Mouse (Mus musculus): ENCODE measurements around the gene Pdgfra. TPM values are rescaled to one million over a fixed set of nuclear protein-coding genes. Genes with fewer than 3 reads are reported as not detected.
A peak's percentile ranks its signal among the peaks of the same experiment; 100 is the strongest.

Pdgfra gene
- polyA plus RNA-seq, 1 experiment from 2014 or later = 12.0 TPM

DNA sequence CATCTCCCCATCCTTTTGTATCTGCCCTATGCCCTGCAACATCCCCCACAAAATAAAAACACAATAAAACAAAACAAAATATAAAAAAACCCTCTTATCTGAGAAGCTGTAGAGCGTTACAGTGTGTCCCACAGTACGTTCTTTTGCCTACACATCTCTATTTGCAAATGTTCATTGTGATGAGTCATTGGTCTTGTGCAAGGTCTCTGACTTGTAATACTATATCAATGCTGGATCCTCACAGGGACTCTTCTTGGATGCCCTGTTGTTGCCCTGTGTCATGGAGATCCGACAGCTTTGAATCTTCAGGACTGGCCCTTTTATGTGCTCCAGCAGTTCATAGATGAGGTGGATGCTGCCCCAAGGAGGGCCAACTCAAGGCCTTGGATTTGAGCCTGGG, 55.8 kb downstream of the Pdgfra start:
- WGBS = 68% methylated on average over 3 of the region's 3 CpGs
- H3K4me1 ChIP-seq (replicated peaks; ENCODE audit: control insufficient read depth, insufficient read depth, low read length) = no peaks in the 10 kb centered on the region
- no peaks in the 10 kb centered on the region for H3K27me3 ChIP-seq (replicated peaks; ENCODE audit: control insufficient read depth, insufficient read depth, low read length)
- H3K9ac ChIP-seq (ENCODE audit: low read depth, low read length) = no peak overlapping the region
- no peaks in the 10 kb centered on the region for H3K9me3 ChIP-seq (ENCODE audit: control insufficient read depth)
- TF ChIP-seq CTCF (IDR thresholded peaks at IDR 0.05; ENCODE audit: low read depth) = no peak
- H3K4me3 ChIP-seq (ENCODE audit: low read depth, low read length) = no peak overlapping the region
- H3K36me3 ChIP-seq (ENCODE audit: control insufficient read depth, insufficient read depth) = no peaks in the 10 kb centered on the region
- no peak for ATAC-seq
- no peak overlapping the region for H3K4me2 ChIP-seq (replicated peaks; ENCODE audit: low read depth)
- H3K27ac ChIP-seq (ENCODE audit: low read depth, low read length) = no peak overlapping the region

DNA sequence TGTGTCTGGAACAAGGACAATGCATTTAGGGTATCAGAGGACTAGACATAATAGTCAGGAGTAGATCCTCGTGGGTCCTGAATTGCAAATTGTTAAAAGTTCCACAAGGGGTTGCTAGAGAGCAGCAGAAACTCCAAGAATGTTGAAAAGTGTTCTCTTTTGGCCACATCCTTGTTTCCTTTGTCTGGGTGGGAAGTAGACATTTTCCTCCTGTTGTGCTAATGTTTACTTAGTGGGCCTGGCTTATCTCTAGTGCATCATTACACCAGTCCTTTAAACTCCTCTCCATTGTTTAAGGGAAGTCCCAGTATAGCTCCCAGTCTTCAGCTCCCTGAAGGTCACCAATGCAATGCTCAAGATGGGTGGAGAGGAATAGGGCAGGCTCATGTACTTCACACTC, 57.9 kb downstream of the Pdgfra start:
- Histone ChIP-seq H3K4me1 (replicated peaks; ENCODE audit: control insufficient read depth, insufficient read depth, low read length) (no peaks in the 10 kb centered on the region), H3K4me3 (ENCODE audit: low read depth, low read length) (no peak overlapping the region), H3K36me3 (ENCODE audit: control insufficient read depth, insufficient read depth) (no peaks in the 10 kb centered on the region), H3K27ac (ENCODE audit: low read depth, low read length) (no peak overlapping the region), H3K27me3 (replicated peaks; ENCODE audit: control insufficient read depth, insufficient read depth, low read length) (no peaks in the 10 kb centered on the region), H3K4me2 (replicated peaks; ENCODE audit: low read depth) (no peak overlapping the region), H3K9me3 (ENCODE audit: control insufficient read depth) (no peaks in the 10 kb centered on the region), H3K9ac (ENCODE audit: low read depth, low read length) (no peak overlapping the region)
- peak; percentile 85 for TF ChIP-seq CTCF (IDR thresholded peaks at IDR 0.05; ENCODE audit: low read depth)
- WGBS = 3% methylated on average over 1 of the region's 1 CpGs
- ATAC-seq = no peak

DNA sequence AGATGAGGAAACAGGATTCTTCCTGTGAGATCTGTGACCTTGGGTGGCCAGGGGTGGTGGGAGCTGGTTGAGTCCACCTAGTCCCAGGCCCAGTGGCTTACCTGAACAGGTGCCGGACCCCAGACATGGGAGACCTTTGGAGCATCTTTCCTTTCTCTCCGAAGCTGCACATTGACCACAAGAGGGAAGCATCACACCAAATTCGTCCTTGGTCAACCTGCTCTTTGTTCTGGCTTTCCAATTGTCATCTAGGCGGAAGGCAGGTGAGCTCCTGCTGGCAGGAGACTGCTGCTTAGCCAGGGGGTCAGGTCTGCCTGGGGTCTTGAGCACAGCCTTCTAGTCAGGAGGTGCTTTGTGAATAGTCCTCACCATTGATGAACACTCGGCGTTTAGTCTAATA, 62.4 kb downstream of the Pdgfra start:
- Histone ChIP-seq H3K4me2 (replicated peaks; ENCODE audit: low read depth) (no peak overlapping the region), H3K27ac (ENCODE audit: low read depth, low read length) (no peak overlapping the region), H3K9ac (ENCODE audit: low read depth, low read length) (no peak overlapping the region), H3K4me1 (replicated peaks; ENCODE audit: control insufficient read depth, insufficient read depth, low read length) (no peaks in the 10 kb centered on the region), H3K4me3 (ENCODE audit: low read depth, low read length) (no peak overlapping the region), H3K9me3 (ENCODE audit: control insufficient read depth) (no peaks in the 10 kb centered on the region), H3K27me3 (replicated peaks; ENCODE audit: control insufficient read depth, insufficient read depth, low read length) (no peaks in the 10 kb centered on the region), H3K36me3 (ENCODE audit: control insufficient read depth, insufficient read depth) (no peaks in the 10 kb centered on the region)
- peak; percentile 78 for TF ChIP-seq CTCF (IDR thresholded peaks at IDR 0.05; ENCODE audit: low read depth)
- no peak for ATAC-seq
- WGBS = 42% methylated on average over 6 of the region's 6 CpGs

DNA sequence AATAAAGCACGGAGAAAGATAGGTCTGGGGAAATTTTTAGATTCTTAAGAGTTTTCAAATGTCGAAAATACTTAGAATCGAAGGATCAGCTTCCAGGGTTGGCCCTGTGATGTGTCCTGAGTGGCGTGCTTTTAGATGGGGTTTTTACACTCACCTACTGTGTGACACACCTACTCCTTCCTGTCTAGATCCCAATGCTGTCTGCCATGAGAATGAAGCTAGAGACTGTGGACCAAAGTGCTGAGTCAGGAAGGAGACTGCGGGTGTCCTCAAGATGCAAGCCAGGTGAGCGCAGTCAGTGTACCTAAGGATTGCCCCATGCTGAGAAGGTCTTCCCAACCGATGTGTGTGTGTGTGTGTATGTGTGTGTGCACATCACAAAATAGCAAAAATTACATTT, 62.8 kb downstream of the Pdgfra start:
- H3K27ac ChIP-seq (ENCODE audit: low read depth, low read length) = no peak overlapping the region
- H3K4me1 ChIP-seq (replicated peaks; ENCODE audit: control insufficient read depth, insufficient read depth, low read length) = no peaks in the 10 kb centered on the region

DNA sequence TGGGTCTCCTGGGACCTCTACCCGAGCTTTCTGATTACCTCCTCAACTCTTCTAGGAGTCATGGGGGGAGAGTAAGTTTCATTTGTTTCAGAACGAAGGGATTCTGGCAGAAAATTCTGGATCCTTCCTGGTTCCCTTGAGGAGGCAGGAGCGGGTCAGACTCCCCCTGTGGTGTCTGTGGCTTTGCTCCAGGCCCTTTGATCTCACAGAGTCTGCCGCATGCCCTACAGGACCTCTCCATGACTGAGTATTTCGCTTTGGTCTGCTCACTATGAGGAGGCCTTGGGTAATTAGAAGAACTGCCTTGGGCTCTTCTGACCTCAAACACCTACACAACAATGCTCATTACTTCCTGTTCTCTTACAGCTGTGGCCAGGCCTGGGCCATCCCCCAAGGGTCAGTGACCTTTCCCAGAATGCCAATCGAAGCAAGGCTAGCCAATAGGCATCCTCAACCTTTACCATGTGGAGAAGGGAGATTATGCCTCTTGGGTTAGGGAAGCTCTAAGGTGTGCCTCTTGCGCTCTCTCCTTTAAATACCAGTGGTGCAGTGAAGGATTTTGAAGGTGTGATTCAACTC, 63.7 kb downstream of the Pdgfra start:
- no peaks in the 10 kb centered on the region for H3K9me3 ChIP-seq (ENCODE audit: control insufficient read depth)
- 81% methylated on average over 7 of the region's 7 CpGs for WGBS

More for the DNA sequence above, 62.8 kb downstream of the Pdgfra start:
- Histone ChIP-seq H3K9me3 (ENCODE audit: control insufficient read depth) (no peaks in the 10 kb centered on the region), H3K27me3 (replicated peaks; ENCODE audit: control insufficient read depth, insufficient read depth, low read length) (no peaks in the 10 kb centered on the region), H3K9ac (ENCODE audit: low read depth, low read length) (no peak overlapping the region), H3K4me3 (ENCODE audit: low read depth, low read length) (no peak overlapping the region), H3K4me2 (replicated peaks; ENCODE audit: low read depth) (no peak overlapping the region), H3K36me3 (ENCODE audit: control insufficient read depth, insufficient read depth) (no peaks in the 10 kb centered on the region)
- no peak for TF ChIP-seq CTCF (IDR thresholded peaks at IDR 0.05; ENCODE audit: low read depth)
- WGBS = 78% methylated on average over 7 of the region's 7 CpGs
- no peak for ATAC-seq

DNA sequence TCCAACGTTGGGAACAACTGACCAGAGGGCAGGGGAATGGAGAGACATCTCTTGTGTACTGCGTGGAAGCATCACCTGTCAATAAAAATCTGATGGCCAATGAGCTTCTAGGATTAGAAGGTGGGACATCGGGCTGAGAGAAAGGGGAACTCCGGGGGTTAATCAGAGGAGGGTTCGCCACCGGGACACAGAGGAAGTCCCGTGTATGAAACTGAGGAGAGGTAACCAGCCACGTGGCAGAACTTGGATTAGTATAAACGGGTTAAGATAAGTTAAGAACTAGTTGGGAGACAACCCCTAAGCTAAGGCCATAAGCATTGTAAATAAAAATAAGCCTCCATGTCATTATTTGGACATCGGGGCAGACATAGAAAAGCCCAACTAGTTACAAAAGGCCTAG, 69.5 kb downstream of the Pdgfra start:
- Histone ChIP-seq H3K27ac (ENCODE audit: low read depth, low read length) (no peak overlapping the region), H3K4me1 (replicated peaks; ENCODE audit: control insufficient read depth, insufficient read depth, low read length) (no peaks in the 10 kb centered on the region), H3K4me3 (ENCODE audit: low read depth, low read length) (no peak overlapping the region), H3K4me2 (replicated peaks; ENCODE audit: low read depth) (no peak overlapping the region), H3K27me3 (replicated peaks; ENCODE audit: control insufficient read depth, insufficient read depth, low read length) (no peaks in the 10 kb centered on the region), H3K9ac (ENCODE audit: low read depth, low read length) (no peak overlapping the region), H3K9me3 (ENCODE audit: control insufficient read depth) (no peaks in the 10 kb centered on the region), H3K36me3 (ENCODE audit: control insufficient read depth, insufficient read depth) (no peaks in the 10 kb centered on the region)
- 81% methylated on average over 10 of the region's 10 CpGs for WGBS
- TF ChIP-seq CTCF (IDR thresholded peaks at IDR 0.05; ENCODE audit: low read depth) = no peak
- ATAC-seq = no peak

More for the DNA sequence above, 63.7 kb downstream of the Pdgfra start:
- TF ChIP-seq CTCF (IDR thresholded peaks at IDR 0.05; ENCODE audit: low read depth) = no peak
- Histone ChIP-seq H3K4me2 (replicated peaks; ENCODE audit: low read depth) (no peak overlapping the region), H3K4me3 (ENCODE audit: low read depth, low read length) (no peak overlapping the region), H3K4me1 (replicated peaks; ENCODE audit: control insufficient read depth, insufficient read depth, low read length) (no peaks in the 10 kb centered on the region), H3K27me3 (replicated peaks; ENCODE audit: control insufficient read depth, insufficient read depth, low read length) (no peaks in the 10 kb centered on the region), H3K36me3 (ENCODE audit: control insufficient read depth, insufficient read depth) (no peaks in the 10 kb centered on the region), H3K27ac (ENCODE audit: low read depth, low read length) (no peak overlapping the region), H3K9ac (ENCODE audit: low read depth, low read length) (no peak overlapping the region)
- ATAC-seq = no peak
